Comparison of ENCODE assay signal across 26 mouse cellular contexts in genomic region chr9:31175346-31175745, GRCm38 (mm10). TPM values are rescaled to one million over a fixed set of nuclear protein-coding genes. Genes with fewer than 3 reads are reported as not detected.
A peak's percentile ranks its signal among the peaks of the same experiment; 100 is the strongest.
DNase-seq lines count a peak whose midpoint lies in the region; ATAC-seq and TF ChIP-seq lines count a peak whose summit lies in the region.
"Had no signal": no experiment of that assay in that cellular context is flagged by ENCODE, and none has a peak within 500 bp of the region (broad histone marks: within the 10 kb centered on the region; RNA-seq: fewer than 3 reads in every experiment).

No protein-coding gene starts in this region.

- H3K36me3 ChIP-seq in forebrain, embryonic 15.5 days, result peaks cover 6% of the 10 kb centered on the region
- H3K36me3 ChIP-seq in forebrain, embryonic 10.5 days (replicated peaks), result peaks cover 67% of the 10 kb centered on the region
- peaks cover 11% of the 10 kb centered on the region for H3K36me3 ChIP-seq in heart, embryonic 16.5 days (ENCODE audit: control insufficient read depth, insufficient read depth)
- peaks cover 35% of the 10 kb centered on the region for H3K36me3 ChIP-seq in heart, embryonic 10.5 days
- H3K36me3 ChIP-seq in stomach, postnatal 0 days (ENCODE audit: control insufficient read depth, insufficient read depth, low read length), result peaks cover 6% of the 10 kb centered on the region; the same call in 1 of the 2 replicates

- TF ChIP-seq CTCF in bone marrow macrophage, adult 2 months (IDR thresholded peaks at IDR 0.05; ENCODE audit: low read depth, low read length), result no peak
- no peak for TF ChIP-seq CTCF in stomach, postnatal 0 days (IDR thresholded peaks at IDR 0.05; ENCODE audit: low read depth)

- no peak for TF ChIP-seq POLR2A in bone marrow macrophage, adult 2 months (IDR thresholded peaks at IDR 0.05; ENCODE audit: borderline replicate concordance, low read depth, low read length)

- no peak for ATAC-seq in forebrain, embryonic 15.5 days (replicated peaks)
- ATAC-seq in heart, embryonic 16.5 days (replicated peaks; ENCODE audit: extremely low read depth, insufficient read depth, low FRiP score), result 0 out of 2 replicates have a peak, but pooled peaks have one; percentile 11
- ATAC-seq in stomach, postnatal 0 days (ENCODE audit: low FRiP score, low TSS enrichment), result peak; percentile 62
- ATAC-seq: hindbrain, embryonic 16.5 days; midbrain, embryonic 16.5 days; Patski had no signal

- H3K9ac ChIP-seq in forebrain, embryonic 15.5 days (replicated peaks), result no peak overlapping the region
- H3K9ac ChIP-seq in heart, embryonic 16.5 days (ENCODE audit: low read length), result peak overlapping the region; percentile 3; the same call in 1 of the 2 replicates
- H3K9ac ChIP-seq in stomach, postnatal 0 days (ENCODE audit: low read length), result no peak overlapping the region
- H3K9ac ChIP-seq: embryonic facial prominence, embryonic 12.5 days; liver, embryonic 14.5 days had no signal

- H3K9me3 ChIP-seq in forebrain, embryonic 15.5 days, result no peaks in the 10 kb centered on the region
- H3K9me3 ChIP-seq in forebrain, embryonic 10.5 days, result no peaks in the 10 kb centered on the region
- no peaks in the 10 kb centered on the region for H3K9me3 ChIP-seq in heart, embryonic 16.5 days (replicated peaks; ENCODE audit: control insufficient read depth, low read length)
- no peaks in the 10 kb centered on the region for H3K9me3 ChIP-seq in heart, embryonic 10.5 days
- H3K9me3 ChIP-seq in stomach, postnatal 0 days (ENCODE audit: control insufficient read depth, low read length), result no peaks in the 10 kb centered on the region
- H3K9me3 ChIP-seq: embryonic facial prominence, embryonic 12.5 days; G1E had no signal

- H3K4me2 ChIP-seq in forebrain, embryonic 15.5 days (replicated peaks), result no peak overlapping the region
- H3K4me2 ChIP-seq in heart, embryonic 16.5 days (ENCODE audit: low read depth, low read length), result no peak overlapping the region
- H3K4me2 ChIP-seq in stomach, postnatal 0 days (replicated peaks; ENCODE audit: low read depth), result no peak overlapping the region
- H3K4me2 ChIP-seq: embryonic facial prominence, embryonic 12.5 days had no signal

- peak overlapping the region; percentile 74; the same call in 1 of the 2 replicates for H3K27ac ChIP-seq in forebrain, embryonic 15.5 days (replicated peaks)
- no peak overlapping the region for H3K27ac ChIP-seq in forebrain, embryonic 10.5 days
- peak overlapping the region; percentile 95 for H3K27ac ChIP-seq in heart, embryonic 16.5 days (ENCODE audit: low read length)
- no peak overlapping the region for H3K27ac ChIP-seq in heart, embryonic 10.5 days
- peak overlapping the region; percentile 76 for H3K27ac ChIP-seq in bone marrow macrophage, adult 2 months (ENCODE audit: insufficient read depth, low read depth, low read length)
- no peak overlapping the region for H3K27ac ChIP-seq in stomach, postnatal 0 days (replicated peaks)
- H3K27ac ChIP-seq: embryonic facial prominence, embryonic 12.5 days; liver, embryonic 14.5 days had no signal

- no peak for TF ChIP-seq EP300 in stomach, postnatal 0 days (optimal IDR thresholded peaks at IDR 0.05)

- DNase-seq in forebrain, embryonic 10.5 days (ENCODE audit: extremely low spot score, low spot score), result no peak
- no peak for DNase-seq in heart, embryonic 10.5 days (ENCODE audit: low spot score)
- peak; percentile 43 for DNase-seq in stomach, postnatal 0 days (ENCODE audit: low spot score)
- DNase-seq in right cerebral cortex, postnatal 4 days, result no peak
- DNase-seq: adrenal gland, postnatal 10 days; cerebellum, adult 11-12 months; cerebellum, adult 9-11 months; embryo, embryonic 11 days; gastrocnemius, postnatal 25 days; heart, adult 18-20 months; heart, postnatal 10 days; kidney, adult 2 months; kidney, postnatal 36 days; layer of hippocampus, adult 9-11 months; liver; lung, adult 2 months; lung, postnatal 10 days had no signal

- 80% methylated on average over 6 of the region's 6 CpGs for WGBS in forebrain, embryonic 15.5 days
- 94% methylated on average over 6 of the region's 6 CpGs for WGBS in forebrain, embryonic 10.5 days
- WGBS in heart, embryonic 16.5 days, result 43% methylated on average over 6 of the region's 6 CpGs
- 50% methylated on average over 6 of the region's 6 CpGs for WGBS in heart, embryonic 10.5 days
- WGBS in stomach, postnatal 0 days, result 81% methylated on average over 6 of the region's 6 CpGs

- H3K4me3 ChIP-seq in forebrain, embryonic 15.5 days, result no peak overlapping the region
- no peak overlapping the region for H3K4me3 ChIP-seq in forebrain, embryonic 10.5 days
- H3K4me3 ChIP-seq in heart, embryonic 16.5 days (ENCODE audit: low read length), result no peak overlapping the region
- no peak overlapping the region for H3K4me3 ChIP-seq in heart, embryonic 10.5 days
- H3K4me3 ChIP-seq in bone marrow macrophage, adult 2 months (ENCODE audit: insufficient read depth, low read length), result no peak overlapping the region
- no peak overlapping the region for H3K4me3 ChIP-seq in stomach, postnatal 0 days (ENCODE audit: low read depth, low read length)
- H3K4me3 ChIP-seq: embryonic facial prominence, embryonic 12.5 days had no signal

- H3K27me3 ChIP-seq in forebrain, embryonic 15.5 days, result no peaks in the 10 kb centered on the region
- H3K27me3 ChIP-seq in forebrain, embryonic 10.5 days (ENCODE audit: poor library complexity, severe bottlenecking), result no peaks in the 10 kb centered on the region
- no peaks in the 10 kb centered on the region for H3K27me3 ChIP-seq in heart, embryonic 16.5 days (ENCODE audit: control insufficient read depth, insufficient read depth, low read length)
- H3K27me3 ChIP-seq in heart, embryonic 10.5 days (ENCODE audit: insufficient read depth, poor library complexity, severe bottlenecking), result no peaks in the 10 kb centered on the region
- no peaks in the 10 kb centered on the region for H3K27me3 ChIP-seq in stomach, postnatal 0 days (ENCODE audit: control insufficient read depth, insufficient read depth, low read length)
- H3K27me3 ChIP-seq: embryonic facial prominence, embryonic 12.5 days; Patski had no signal

- peaks cover 31% of the 10 kb centered on the region for H3K4me1 ChIP-seq in forebrain, embryonic 15.5 days
- 0 out of 2 replicates have a peak, but pooled peaks cover 3% of the 10 kb centered on the region for H3K4me1 ChIP-seq in forebrain, embryonic 10.5 days
- peaks cover 40% of the 10 kb centered on the region for H3K4me1 ChIP-seq in heart, embryonic 16.5 days (ENCODE audit: control insufficient read depth, insufficient read depth, low read length)
- H3K4me1 ChIP-seq in heart, embryonic 10.5 days, result peaks cover 25% of the 10 kb centered on the region
- peaks cover 78% of the 10 kb centered on the region for H3K4me1 ChIP-seq in bone marrow macrophage, adult 2 months (ENCODE audit: control insufficient read depth, insufficient read depth, low read length)
- no peaks in the 10 kb centered on the region; the same call in 1 of the 2 replicates for H3K4me1 ChIP-seq in stomach, postnatal 0 days (replicated peaks; ENCODE audit: control insufficient read depth, insufficient read depth)
- H3K4me1 ChIP-seq: embryonic facial prominence, embryonic 12.5 days had no signal

RNA-seq across cellular contexts. Expression of gene Aplp2, which starts 36.3 kb away (rescaled TPM):
- 210 and 227 TPM in 2 replicates for polyA plus RNA-seq in forebrain, embryonic 15.5 days (2015; fragmentation: Nextera tagmentation; extraction: Ambion mirVana)
- polyA plus RNA-seq in forebrain, embryonic 10.5 days (2016; fragmentation: Nextera tagmentation; extraction: Ambion mirVana), result 206 and 216 TPM in 2 replicates
- 392 and 422 TPM in 2 replicates for polyA plus RNA-seq in heart, embryonic 16.5 days (2015; fragmentation: Nextera tagmentation; extraction: Ambion mirVana)
- polyA plus RNA-seq in heart, embryonic 10.5 days (2016; fragmentation: Nextera tagmentation; extraction: Ambion mirVana), result 257 and 312 TPM in 2 replicates
- polyA plus RNA-seq in bone marrow macrophage, adult 2 months (2012; ENCODE audit: insufficient read depth, insufficient read length, missing spikeins), result 392 and 427 TPM in 2 replicates
- polyA plus RNA-seq in stomach, postnatal 0 days (2015; fragmentation: Nextera tagmentation; extraction: Ambion mirVana), result 187 and 200 TPM in 2 replicates

RNA-seq across cellular contexts. Expression of gene St14, which starts 43.7 kb away (rescaled TPM):
- polyA plus RNA-seq in forebrain, embryonic 15.5 days (2015; fragmentation: Nextera tagmentation; extraction: Ambion mirVana), result 0.27 and 0.36 TPM in 2 replicates
- 4.3 and 6.2 TPM in 2 replicates for polyA plus RNA-seq in forebrain, embryonic 10.5 days (2016; fragmentation: Nextera tagmentation; extraction: Ambion mirVana)
- 3.6 and 6.2 TPM in 2 replicates for polyA plus RNA-seq in heart, embryonic 16.5 days (2015; fragmentation: Nextera tagmentation; extraction: Ambion mirVana)
- polyA plus RNA-seq in heart, embryonic 10.5 days (2016; fragmentation: Nextera tagmentation; extraction: Ambion mirVana), result 2.3 and 5.9 TPM in 2 replicates
- 0.64 and 1.4 TPM in 2 replicates for polyA plus RNA-seq in bone marrow macrophage, adult 2 months (2012; ENCODE audit: insufficient read depth, insufficient read length, missing spikeins)
- 60.4 and 61.6 TPM in 2 replicates for polyA plus RNA-seq in stomach, postnatal 0 days (2015; fragmentation: Nextera tagmentation; extraction: Ambion mirVana)
- polyA plus RNA-seq: G1E, Patski had no signal

Comparison
In these comparisons a context has a peak if more than half of its experiments do, and no peak if none do; other contexts are left out.
1. H3K27ac ChIP-seq: peak in forebrain, embryonic 15.5 days (single experiment), heart, embryonic 16.5 days (single experiment) and bone marrow macrophage, adult 2 months (single experiment); none in forebrain, embryonic 10.5 days (single experiment), heart, embryonic 10.5 days (single experiment) and stomach, postnatal 0 days (single experiment).